Mouse (Mus musculus) hindbrain, embryonic 15.5 days (tissue): ENCODE measurements around the gene Tdrd3. TPM values are rescaled to one million over a fixed set of nuclear protein-coding genes. Genes with fewer than 3 reads are reported as not detected.

ENCODE experiments used
- ATAC-seq: fragments of 200-750 bp; cut with Nextera tagmentation; 2 replicates; pipeline ENCODE4 v1.8.0; 2017; ENCODE audit warnings: low read depth, moderate number of reproducible peaks, moderate TSS enrichment; ENCODE audit not compliant: low FRiP score
- H3K27ac ChIP-seq: fragments of 300-500 bp; sonication (generic); replicated peaks from 2 replicates; pipeline ENCODE4 v1.5.1; 2015; ENCODE audit warnings: mild to moderate bottlenecking, inconsistent platforms
- H3K27me3 ChIP-seq: fragments of 300-500 bp; sonication (generic); 2 replicates; pipeline ENCODE4 v1.6.1; 2015; ENCODE audit warnings: control low read depth, inconsistent platforms
- H3K36me3 ChIP-seq: fragments of 300-500 bp; sonication (generic); 2 replicates; pipeline ENCODE4 v1.6.1; 2015; ENCODE audit warnings: control low read depth, inconsistent platforms
- H3K4me1 ChIP-seq: fragments of 300-500 bp; sonication (generic); replicated peaks from 2 replicates; pipeline ENCODE4 v1.6.1; 2015; ENCODE audit warnings: control low read depth, inconsistent platforms
- H3K4me2 ChIP-seq: fragments of 300-500 bp; sonication (generic); 2 replicates; pipeline ENCODE4 v1.6.1; 2015; ENCODE audit warnings: moderate library complexity, mild to moderate bottlenecking, inconsistent platforms
- H3K4me3 ChIP-seq: fragments of 300-500 bp; sonication (generic); 2 replicates; pipeline ENCODE4 v1.5.1; 2015; ENCODE audit warnings: mild to moderate bottlenecking, inconsistent platforms
- H3K9ac ChIP-seq: fragments of 300-500 bp; sonication (generic); 2 replicates; pipeline ENCODE4 v1.6.1; 2015; ENCODE audit warnings: inconsistent platforms
- H3K9me3 ChIP-seq: fragments of 300-500 bp; sonication (generic); 2 replicates; pipeline ENCODE4 v1.6.1; 2016; ENCODE audit warnings: control low read depth, inconsistent platforms
- WGBS: fragments of 180-500 bp; shearing (Covaris S2); methylation state at CpG from one replicate; pipeline ENCODE4 v1.1.7; 2015; 5-methylcytosine and 5-hydroxymethylcytosine counted together
- polyA plus RNA-seq: library from polyadenylated mRNA; unstranded; fragments of >200 nt; fragmentation: Nextera tagmentation; extraction: Ambion mirVana; gene quantifications from 2 replicates; pipeline ENCODE4 v1.2.1, GENCODE M21; 2015

The Tdrd3 gene
- polyA plus RNA-seq, 1 experiment from 2014 or later: 42.0 TPM

GRCm38 (mm10) chr14:87517381-87517780 lies 100.9 kb downstream of the Tdrd3 start:
- 91% methylated on average over 4 of the region's 4 CpGs for WGBS
- Histone ChIP-seq H3K36me3 (no peaks in the 10 kb centered on the region), H3K27me3 (no peaks in the 10 kb centered on the region), H3K4me3 (no peak overlapping the region), H3K4me1 (no peaks in the 10 kb centered on the region), H3K27ac (no peak overlapping the region), H3K9ac (no peak overlapping the region), H3K9me3 (no peaks in the 10 kb centered on the region), H3K4me2 (no peak overlapping the region)
- no peak for ATAC-seq

GRCm38 (mm10) chr14:87531847-87532246 lies 115.4 kb downstream of the Tdrd3 start:
- Histone ChIP-seq H3K4me1 (no peaks in the 10 kb centered on the region), H3K4me3 (no peak overlapping the region), H3K9ac (no peak overlapping the region), H3K27ac (no peak overlapping the region), H3K27me3 (no peaks in the 10 kb centered on the region), H3K36me3 (no peaks in the 10 kb centered on the region), H3K4me2 (no peak overlapping the region), H3K9me3 (no peaks in the 10 kb centered on the region)
- no peak for ATAC-seq
- WGBS: 80% methylated on average over 8 of the region's 8 CpGs

GRCm38 (mm10) chr14:87537127-87537819 lies 120.8 kb downstream of the Tdrd3 start:
- H3K36me3 ChIP-seq: no peaks in the 10 kb centered on the region
- no peak overlapping the region for H3K4me2 ChIP-seq
- H3K9ac ChIP-seq: no peak overlapping the region
- no peak for ATAC-seq
- no peaks in the 10 kb centered on the region for H3K27me3 ChIP-seq
- H3K4me1 ChIP-seq: no peaks in the 10 kb centered on the region
- 73% methylated on average over 4 of the region's 4 CpGs for WGBS
- no peak overlapping the region for H3K4me3 ChIP-seq
- H3K27ac ChIP-seq: no peak overlapping the region
- no peaks in the 10 kb centered on the region for H3K9me3 ChIP-seq

- WGBS: 92% methylated on average over 6 of the region's 6 CpGs
- no peaks in the 10 kb centered on the region; the same call in 1 of the 2 replicates for H3K36me3 ChIP-seq
- H3K9ac ChIP-seq: no peak overlapping the region
- no peak for ATAC-seq
- H3K4me3 ChIP-seq: no peak overlapping the region
- H3K4me1 ChIP-seq: no peaks in the 10 kb centered on the region
- no peaks in the 10 kb centered on the region for H3K27me3 ChIP-seq
- H3K27ac ChIP-seq: no peak overlapping the region
- no peak overlapping the region for H3K4me2 ChIP-seq
- no peaks in the 10 kb centered on the region for H3K9me3 ChIP-seq
These were observed 133.5 kb downstream of the Tdrd3 start for GRCm38 (mm10) chr14:87549986-87550385.

- Histone ChIP-seq H3K4me3 (no peak overlapping the region), H3K27me3 (no peaks in the 10 kb centered on the region), H3K4me1 (no peaks in the 10 kb centered on the region), H3K36me3 (no peaks in the 10 kb centered on the region), H3K9me3 (no peaks in the 10 kb centered on the region), H3K9ac (no peak overlapping the region), H3K4me2 (no peak overlapping the region), H3K27ac (no peak overlapping the region)
- no peak for ATAC-seq
- 60% methylated on average over 3 of the region's 3 CpGs for WGBS
These were observed 135.8 kb downstream of the Tdrd3 start for GRCm38 (mm10) chr14:87552211-87552610.

GRCm38 (mm10) chr14:87563841-87564240 lies 147.4 kb downstream of the Tdrd3 start:
- no peak overlapping the region for H3K27ac ChIP-seq
- WGBS: 77% methylated on average over 9 of the region's 9 CpGs
- ATAC-seq: no peak

GRCm38 (mm10) chr14:87566211-87566610 lies 149.8 kb downstream of the Tdrd3 start:
- Histone ChIP-seq H3K27ac (no peak overlapping the region), H3K4me2 (no peak overlapping the region), H3K36me3 (no peaks in the 10 kb centered on the region), H3K4me1 (peaks cover 20% of the 10 kb centered on the region), H3K9ac (no peak overlapping the region), H3K27me3 (no peaks in the 10 kb centered on the region), H3K9me3 (no peaks in the 10 kb centered on the region), H3K4me3 (no peak overlapping the region)
- ATAC-seq: no peak
- 40% methylated on average over 7 of the region's 7 CpGs for WGBS

More at GRCm38 (mm10) chr14:87563841-87564240, 147.4 kb downstream of the Tdrd3 start:
- Histone ChIP-seq H3K27me3 (no peaks in the 10 kb centered on the region), H3K9me3 (no peaks in the 10 kb centered on the region), H3K4me3 (no peak overlapping the region), H3K4me2 (no peak overlapping the region), H3K9ac (no peak overlapping the region), H3K4me1 (peaks cover 16% of the 10 kb centered on the region), H3K36me3 (no peaks in the 10 kb centered on the region)

GRCm38 (mm10) chr14:87567034-87567461 lies 150.6 kb downstream of the Tdrd3 start:
- Histone ChIP-seq H3K36me3 (no peaks in the 10 kb centered on the region), H3K9ac (no peak overlapping the region), H3K4me3 (no peak overlapping the region), H3K9me3 (no peaks in the 10 kb centered on the region), H3K4me2 (no peak overlapping the region), H3K27me3 (no peaks in the 10 kb centered on the region), H3K4me1 (peaks cover 20% of the 10 kb centered on the region), H3K27ac (no peak overlapping the region)
- ATAC-seq: peak; percentile 60; the same call in 1 of the 2 replicates
- 24% methylated on average over 3 of the region's 3 CpGs for WGBS

- H3K27ac ChIP-seq: peak overlapping the region; percentile 39; the same call in 1 of the 2 replicates
These were observed 151.4 kb downstream of the Tdrd3 start for GRCm38 (mm10) chr14:87567626-87568446.

GRCm38 (mm10) chr14:87568447-87568908 lies 152.0 kb downstream of the Tdrd3 start:
- Histone ChIP-seq H3K27me3 (no peaks in the 10 kb centered on the region), H3K4me2 (peak overlapping the region; percentile 59), H3K9me3 (no peaks in the 10 kb centered on the region), H3K4me1 (peaks cover 20% of the 10 kb centered on the region), H3K9ac (peak overlapping the region; percentile 25; the same call in 1 of the 2 replicates), H3K27ac (peak overlapping the region; percentile 39; the same call in 1 of the 2 replicates), H3K4me3 (peak overlapping the region; percentile 35), H3K36me3 (no peaks in the 10 kb centered on the region)
- ATAC-seq: peak; percentile 71
- WGBS: 16% methylated on average over 15 of the region's 15 CpGs

More at GRCm38 (mm10) chr14:87567626-87568446, 151.4 kb downstream of the Tdrd3 start:
- Histone ChIP-seq H3K9ac (peak overlapping the region; percentile 25; the same call in 1 of the 2 replicates), H3K9me3 (no peaks in the 10 kb centered on the region), H3K36me3 (no peaks in the 10 kb centered on the region), H3K4me1 (peaks cover 20% of the 10 kb centered on the region), H3K27me3 (no peaks in the 10 kb centered on the region), H3K4me3 (peak overlapping the region; percentile 35), H3K4me2 (peak overlapping the region; percentile 59)
- peak; percentile 44 for ATAC-seq
- 16% methylated on average over 20 of the region's 20 CpGs for WGBS

GRCm38 (mm10) chr14:87569471-87569870 lies 153.0 kb downstream of the Tdrd3 start:
- no peak for ATAC-seq
- Histone ChIP-seq H3K9ac (no peak overlapping the region), H3K4me2 (no peak overlapping the region), H3K9me3 (no peaks in the 10 kb centered on the region), H3K27ac (no peak overlapping the region), H3K27me3 (no peaks in the 10 kb centered on the region), H3K4me3 (no peak overlapping the region), H3K36me3 (no peaks in the 10 kb centered on the region), H3K4me1 (peaks cover 20% of the 10 kb centered on the region)
- WGBS: 92% methylated on average over 2 of the region's 2 CpGs

GRCm38 (mm10) chr14:87572453-87572852 lies 156.0 kb downstream of the Tdrd3 start:
- no peak overlapping the region for H3K27ac ChIP-seq
- H3K9me3 ChIP-seq: no peaks in the 10 kb centered on the region
- ATAC-seq: no peak
- H3K4me3 ChIP-seq: no peak overlapping the region
- H3K27me3 ChIP-seq: no peaks in the 10 kb centered on the region
- no peak overlapping the region for H3K9ac ChIP-seq
- H3K4me2 ChIP-seq: no peak overlapping the region
- WGBS: 69% methylated on average over 5 of the region's 5 CpGs
- H3K36me3 ChIP-seq: no peaks in the 10 kb centered on the region
- peaks cover 15% of the 10 kb centered on the region for H3K4me1 ChIP-seq
